Mouse (Mus musculus): ENCODE measurements around the gene Abcf2. TPM values are rescaled to one million over a fixed set of nuclear protein-coding genes. Genes with fewer than 3 reads are reported as not detected.

The Abcf2 gene
- polyA plus RNA-seq, 1 experiment from 2014 or later = 177 TPM

- peaks cover 18% of the 10 kb centered on the region for H3K4me1 ChIP-seq
- peak within 1 kb of the TSS; percentile 40; the same call in 1 of the 2 replicates for H3K27ac ChIP-seq
Measured at GRCm38 (mm10) chr5:24526889-24527230, 50.4 kb downstream of the Abcf2 start, which contains the start of gene Gbx1. Gbx1 (minus strand) TSS chr5:24527202.

GRCm38 (mm10) chr5:24526190-24526888 is 50.9 kb downstream of the Abcf2 start:
- peak; percentile 66 for DNase-seq (ENCODE audit: low spot score)
- H3K27me3 ChIP-seq (ENCODE audit: low read depth, poor library complexity, severe bottlenecking) = peaks cover 98% of the 10 kb centered on the region
- peak overlapping the region; percentile 50 for H3K4me3 ChIP-seq
- under 1% methylated on average over 83 of the region's 109 CpGs for WGBS
- H3K36me3 ChIP-seq = no peaks in the 10 kb centered on the region
- no peaks in the 10 kb centered on the region for H3K9me3 ChIP-seq (replicated peaks)
- peak overlapping the region; percentile 40; the same call in 1 of the 2 replicates for H3K27ac ChIP-seq
- peaks cover 18% of the 10 kb centered on the region for H3K4me1 ChIP-seq

More at GRCm38 (mm10) chr5:24526889-24527230, 50.4 kb downstream of the Abcf2 start, which contains the start of gene Gbx1:
- DNase-seq (ENCODE audit: low spot score) = peak; percentile 65
- no peaks in the 10 kb centered on the region for H3K9me3 ChIP-seq (replicated peaks)
- H3K27me3 ChIP-seq (ENCODE audit: low read depth, poor library complexity, severe bottlenecking) = peaks cover 98% of the 10 kb centered on the region
- under 1% methylated on average over 49 of the region's 49 CpGs for WGBS
- no peaks in the 10 kb centered on the region for H3K36me3 ChIP-seq
- H3K4me3 ChIP-seq = peak within 1 kb of the TSS; percentile 50

- Histone ChIP-seq H3K4me3 (peak overlapping the region; percentile 50), H3K27me3 (ENCODE audit: low read depth, poor library complexity, severe bottlenecking) (peaks cover 98% of the 10 kb centered on the region), H3K9me3 (replicated peaks) (no peaks in the 10 kb centered on the region), H3K27ac (no peak overlapping the region), H3K4me1 (peaks cover 18% of the 10 kb centered on the region), H3K36me3 (no peaks in the 10 kb centered on the region)
- 4% methylated on average over 34 of the region's 34 CpGs for WGBS
- DNase-seq (ENCODE audit: low spot score) = no peak
Measured at GRCm38 (mm10) chr5:24525360-24526189, 51.7 kb downstream of the Abcf2 start.

GRCm38 (mm10) chr5:24524522-24524921 is 52.7 kb downstream of the Abcf2 start:
- no peak overlapping the region for H3K27ac ChIP-seq
- WGBS = 22% methylated on average over 4 of the region's 4 CpGs
- H3K9me3 ChIP-seq (replicated peaks) = no peaks in the 10 kb centered on the region
- H3K4me1 ChIP-seq = peaks cover 18% of the 10 kb centered on the region
- no peak overlapping the region for H3K4me3 ChIP-seq
- H3K36me3 ChIP-seq = no peaks in the 10 kb centered on the region
- DNase-seq (ENCODE audit: low spot score) = no peak
- peaks cover 100% of the 10 kb centered on the region for H3K27me3 ChIP-seq (ENCODE audit: low read depth, poor library complexity, severe bottlenecking)

- peaks cover 18% of the 10 kb centered on the region for H3K4me1 ChIP-seq
- 50% methylated on average over 8 of the region's 8 CpGs for WGBS
- DNase-seq (ENCODE audit: low spot score) = no peak
- H3K4me3 ChIP-seq = no peak overlapping the region
- no peak overlapping the region for H3K27ac ChIP-seq
- no peaks in the 10 kb centered on the region for H3K36me3 ChIP-seq
- H3K27me3 ChIP-seq (ENCODE audit: low read depth, poor library complexity, severe bottlenecking) = peaks cover 99% of the 10 kb centered on the region
- no peaks in the 10 kb centered on the region for H3K9me3 ChIP-seq (replicated peaks)
Measured at GRCm38 (mm10) chr5:24523806-24524205, 53.5 kb downstream of the Abcf2 start.

- Histone ChIP-seq H3K27ac (no peak overlapping the region), H3K36me3 (no peaks in the 10 kb centered on the region), H3K9me3 (replicated peaks) (no peaks in the 10 kb centered on the region), H3K27me3 (ENCODE audit: low read depth, poor library complexity, severe bottlenecking) (peaks cover 95% of the 10 kb centered on the region), H3K4me3 (no peak overlapping the region), H3K4me1 (peaks cover 15% of the 10 kb centered on the region)
- no peak for DNase-seq (ENCODE audit: low spot score)
- 66% methylated on average over 8 of the region's 8 CpGs for whole genome bisulfite sequencing
Measured at GRCm38 (mm10) chr5:24521366-24521765, 55.9 kb downstream of the Abcf2 start.

MicroRNA genes within 50 kb of the gene (microRNA counts, 519-probe panel; counts per million panel counts)
- microRNA mmu-miR-671-3p (684 counts per million, percentile 72 among the panel's probes with 10 or more counts), microRNA mmu-miR-671-5p (684 counts per million, percentile 72 among the panel's probes with 10 or more counts)

Small RNA genes lying within 50 kb of the gene (microRNA-seq; reads per million reads assigned to microRNA genes)
- gene Mir671 = 441 reads per million, percentile 65 among the genes with 10 or more reads in this experiment

Other genes with a start within 250 kb of the Abcf2 start
- 15.0 and 19.3 TPM in 2 replicates for gene Kcnh2, start 225.9 kb downstream of the Abcf2 start, polyA plus RNA-seq (2016; fragmentation: Nextera tagmentation; extraction: Ambion mirVana)
- gene Nos3, start 212.7 kb downstream of the Abcf2 start, polyA plus RNA-seq (2016; fragmentation: Nextera tagmentation; extraction: Ambion mirVana) = 8.4 and 8.9 TPM in 2 replicates
- gene Atg9b, start 185.3 kb downstream of the Abcf2 start, polyA plus RNA-seq (2016; fragmentation: Nextera tagmentation; extraction: Ambion mirVana) = 1.4 and 2.1 TPM in 2 replicates
- 56.6 and 56.7 TPM in 2 replicates for gene Abcb8, start 183.8 kb downstream of the Abcf2 start, polyA plus RNA-seq (2016; fragmentation: Nextera tagmentation; extraction: Ambion mirVana)
- gene Asic3, start 164.1 kb downstream of the Abcf2 start, polyA plus RNA-seq (2016; fragmentation: Nextera tagmentation; extraction: Ambion mirVana) = 0.13 and 0.30 TPM in 2 replicates
- 37.2 and 48.5 TPM in 2 replicates for gene Cdk5, start 153.9 kb downstream of the Abcf2 start, polyA plus RNA-seq (2016; fragmentation: Nextera tagmentation; extraction: Ambion mirVana)
- gene Slc4a2, start 153.6 kb downstream of the Abcf2 start, polyA plus RNA-seq (2016; fragmentation: Nextera tagmentation; extraction: Ambion mirVana) = 33.7 and 43.9 TPM in 2 replicates
- gene Fastk, start 132.2 kb downstream of the Abcf2 start, polyA plus RNA-seq (2016; fragmentation: Nextera tagmentation; extraction: Ambion mirVana) = 101 and 118 TPM in 2 replicates
- gene Tmub1, start 129.6 kb downstream of the Abcf2 start, polyA plus RNA-seq (2016; fragmentation: Nextera tagmentation; extraction: Ambion mirVana) = 22.1 and 24.2 TPM in 2 replicates
- gene Agap3, start 125.3 kb downstream of the Abcf2 start, polyA plus RNA-seq (2016; fragmentation: Nextera tagmentation; extraction: Ambion mirVana) = 39.8 and 42.7 TPM in 2 replicates
- 0.04 TPM in 1 of 2 replicates, not detected in the other for gene Gbx1, start 50.3 kb downstream of the Abcf2 start, polyA plus RNA-seq (2016; fragmentation: Nextera tagmentation; extraction: Ambion mirVana)
- 0.13 and 0.15 TPM in 2 replicates for gene Asb10, start 36.5 kb downstream of the Abcf2 start, polyA plus RNA-seq (2016; fragmentation: Nextera tagmentation; extraction: Ambion mirVana)
- gene 4931409K22Rik, start 20.7 kb downstream of the Abcf2 start, polyA plus RNA-seq (2016; fragmentation: Nextera tagmentation; extraction: Ambion mirVana) = 0.05 TPM in 1 of 2 replicates, not detected in the other
- gene Chpf2, start 9.3 kb upstream of the Abcf2 start, polyA plus RNA-seq (2016; fragmentation: Nextera tagmentation; extraction: Ambion mirVana) = 15.1 and 19.0 TPM in 2 replicates
- 21.5 and 34.3 TPM in 2 replicates for gene Smarcd3, start 46.9 kb upstream of the Abcf2 start, polyA plus RNA-seq (2016; fragmentation: Nextera tagmentation; extraction: Ambion mirVana)
- 23.7 and 26.9 TPM in 2 replicates for gene Nub1, start 108.1 kb upstream of the Abcf2 start, polyA plus RNA-seq (2016; fragmentation: Nextera tagmentation; extraction: Ambion mirVana)
- 28.7 and 41.7 TPM in 2 replicates for gene Wdr86, start 153.3 kb upstream of the Abcf2 start, polyA plus RNA-seq (2016; fragmentation: Nextera tagmentation; extraction: Ambion mirVana)
- gene Crygn, start 180.5 kb upstream of the Abcf2 start, polyA plus RNA-seq (2016; fragmentation: Nextera tagmentation; extraction: Ambion mirVana) = 0.79 and 1.1 TPM in 2 replicates